Mouse (Mus musculus) embryonic facial prominence, embryonic 15.5 days (tissue): ENCODE measurements at regions not wholly inside any gene's neighbourhood (a gene's known extent, or its start where the extent isn't known, plus 50 kb on each side); places are given as distances from the start of the nearest gene placed in this dataset.

Source experiments
- ATAC-seq: fragments of 200-750 bp; cut with Nextera tagmentation; 2 replicates; pipeline ENCODE4 v1.8.0; 2017; ENCODE audit warnings: low read depth, moderate TSS enrichment; ENCODE audit not compliant: insufficient number of reproducible peaks, low FRiP score, low TSS enrichment
- H3K27ac ChIP-seq: fragments of 300-500 bp; sonication (generic); replicated peaks from 2 replicates; pipeline ENCODE4 v1.5.1; 2015; ENCODE audit warnings: mild to moderate bottlenecking, inconsistent platforms
- H3K27me3 ChIP-seq: fragments of 300-500 bp; sonication (generic); 2 replicates; pipeline ENCODE4 v1.6.1; 2015; ENCODE audit warnings: inconsistent platforms
- H3K36me3 ChIP-seq: fragments of 300-500 bp; sonication (generic); 2 replicates; pipeline ENCODE4 v1.6.1; 2015; ENCODE audit warnings: mild to moderate bottlenecking, inconsistent platforms
- H3K4me1 ChIP-seq: fragments of 300-500 bp; sonication (generic); 2 replicates; pipeline ENCODE4 v1.6.1; 2015; ENCODE audit warnings: inconsistent platforms
- H3K4me2 ChIP-seq: fragments of 300-500 bp; sonication (generic); replicated peaks from 2 replicates; pipeline ENCODE4 v1.6.1; 2015; ENCODE audit warnings: mild to moderate bottlenecking, inconsistent platforms
- H3K4me3 ChIP-seq: fragments of 300-500 bp; sonication (generic); replicated peaks from 2 replicates; pipeline ENCODE4 v1.5.1; 2015; ENCODE audit warnings: mild to moderate bottlenecking, inconsistent platforms
- H3K9ac ChIP-seq: fragments of 300-500 bp; sonication (generic); 2 replicates; pipeline ENCODE4 v1.6.1; 2015; ENCODE audit warnings: inconsistent platforms
- H3K9me3 ChIP-seq: fragments of 300-500 bp; sonication (generic); replicated peaks from 2 replicates; pipeline ENCODE4 v1.6.1; 2016; ENCODE audit warnings: inconsistent platforms
- WGBS: fragments of 180-500 bp; shearing (Covaris S2); methylation state at CpG from one replicate; pipeline ENCODE4 v1.1.7; 2015; 5-methylcytosine and 5-hydroxymethylcytosine counted together

DNA sequence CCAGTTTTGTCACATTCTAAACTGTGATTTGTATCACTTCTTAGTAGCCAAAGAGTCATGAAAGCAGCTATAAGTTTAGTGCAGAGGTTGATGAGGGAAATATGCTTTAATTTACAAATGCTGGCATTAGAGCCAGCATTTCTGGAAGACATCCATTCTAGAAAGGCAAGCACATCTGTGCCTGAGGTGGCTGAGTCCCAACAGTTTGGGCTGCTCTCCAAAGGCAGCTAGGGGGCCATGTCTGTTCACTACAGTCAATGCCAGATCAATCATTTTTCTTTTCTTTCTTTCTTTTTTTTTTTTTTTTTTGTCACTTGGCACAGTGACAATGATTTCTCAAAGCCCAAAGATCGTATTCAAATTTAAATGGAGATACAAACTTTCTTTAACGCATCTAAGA, 71.6 kb upstream of the Zic3 start:
- WGBS, result 53% methylated on average over 2 of the region's 2 CpGs
- ATAC-seq, result no peak
- Histone ChIP-seq H3K4me2 (no peak overlapping the region), H3K9ac (no peak overlapping the region), H3K27me3 (no peaks in the 10 kb centered on the region), H3K4me3 (no peak overlapping the region), H3K36me3 (no peaks in the 10 kb centered on the region), H3K9me3 (no peaks in the 10 kb centered on the region), H3K27ac (no peak overlapping the region), H3K4me1 (no peaks in the 10 kb centered on the region)

DNA sequence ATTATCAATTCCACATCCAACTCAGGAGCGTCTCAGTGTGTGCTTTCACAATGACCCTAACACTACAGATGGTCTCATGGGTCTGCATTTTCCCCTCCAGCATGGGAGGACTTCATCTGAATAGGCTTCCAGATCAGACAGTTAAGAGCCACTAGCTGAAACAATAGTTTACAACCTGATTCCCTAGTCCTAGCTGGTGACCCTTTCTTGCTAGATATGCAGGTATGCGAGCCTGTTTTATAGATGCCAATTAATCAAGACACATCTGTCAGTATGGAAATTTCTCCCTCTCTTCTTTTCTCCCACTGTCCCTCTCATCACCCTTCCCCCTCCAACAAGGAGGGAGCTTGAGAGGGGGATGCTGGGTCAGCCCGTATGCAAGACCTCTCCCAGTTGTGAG, 71.2 kb upstream of the Zic3 start:
- no peak for ATAC-seq

DNA sequence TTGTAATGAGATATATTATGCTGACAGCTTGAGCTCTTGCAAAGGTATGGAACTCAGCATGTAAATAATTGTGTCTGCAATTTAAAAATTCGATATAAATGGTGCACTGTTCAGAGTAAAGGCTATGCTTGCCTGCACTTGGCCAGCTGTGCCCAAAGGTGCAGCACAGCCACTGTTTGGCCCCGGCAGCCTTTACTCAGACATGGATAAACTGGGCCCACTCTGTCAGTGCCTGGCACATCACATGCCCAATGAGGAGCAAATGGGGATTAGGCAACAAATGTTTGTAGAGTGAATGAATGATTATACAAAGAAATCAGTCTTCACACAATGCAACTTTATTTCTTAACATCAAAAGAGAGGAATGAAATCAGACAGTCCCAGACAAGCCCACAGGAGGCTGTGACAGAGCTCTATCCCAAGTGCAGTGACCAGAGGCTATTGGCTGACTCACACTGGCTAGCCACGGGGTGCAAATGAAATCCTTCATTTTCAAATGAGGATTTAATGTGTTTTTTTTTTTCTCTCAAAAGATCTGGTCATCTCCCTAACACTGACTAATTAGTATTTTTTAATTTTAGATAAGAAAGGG, 67.8 kb upstream of the Zic3 start:
- WGBS, result 40% methylated on average over 3 of the region's 3 CpGs
- ATAC-seq, result no peak
- Histone ChIP-seq H3K9ac (no peak overlapping the region), H3K27ac (no peak overlapping the region), H3K27me3 (no peaks in the 10 kb centered on the region), H3K4me1 (no peaks in the 10 kb centered on the region), H3K4me2 (no peak overlapping the region), H3K36me3 (no peaks in the 10 kb centered on the region), H3K4me3 (no peak overlapping the region), H3K9me3 (no peaks in the 10 kb centered on the region)

More for the DNA sequence above, 71.2 kb upstream of the Zic3 start:
- no peaks in the 10 kb centered on the region for H3K36me3 ChIP-seq
- no peak overlapping the region for H3K27ac ChIP-seq
- H3K27me3 ChIP-seq, result no peaks in the 10 kb centered on the region
- no peak overlapping the region for H3K9ac ChIP-seq
- H3K4me2 ChIP-seq, result no peak overlapping the region
- no peak overlapping the region for H3K4me3 ChIP-seq
- no peaks in the 10 kb centered on the region for H3K4me1 ChIP-seq
- 49% methylated on average over 3 of the region's 3 CpGs for WGBS
- no peaks in the 10 kb centered on the region for H3K9me3 ChIP-seq
